Mouse (Mus musculus) liver, postnatal 0 days (tissue): ENCODE results near the gene Nr1d2.

Experiments used
- CTCF ChIP-seq: sonication (generic); IDR thresholded peaks from 2 replicates; pipeline ENCODE4 v1.5.1; 2016; ENCODE audit warnings: antibody characterized with exemption, low read depth
- EP300 ChIP-seq: IDR thresholded peaks from 2 replicates; pipeline ENCODE4 v1.6.1; 2016; ENCODE audit warnings: antibody characterized with exemption, low read depth, mild to moderate bottlenecking

- TF ChIP-seq CTCF (peak; percentile 19), EP300 (no peak)
Measured at GRCm38 (mm10) chr14:18270529-18271441, 31.9 kb upstream of the Nr1d2 start, which contains the start of the genes Nkiras1 and Rpl15.
